11 mouse cellular contexts compared by ENCODE assay signal in the genomic region with DNA sequence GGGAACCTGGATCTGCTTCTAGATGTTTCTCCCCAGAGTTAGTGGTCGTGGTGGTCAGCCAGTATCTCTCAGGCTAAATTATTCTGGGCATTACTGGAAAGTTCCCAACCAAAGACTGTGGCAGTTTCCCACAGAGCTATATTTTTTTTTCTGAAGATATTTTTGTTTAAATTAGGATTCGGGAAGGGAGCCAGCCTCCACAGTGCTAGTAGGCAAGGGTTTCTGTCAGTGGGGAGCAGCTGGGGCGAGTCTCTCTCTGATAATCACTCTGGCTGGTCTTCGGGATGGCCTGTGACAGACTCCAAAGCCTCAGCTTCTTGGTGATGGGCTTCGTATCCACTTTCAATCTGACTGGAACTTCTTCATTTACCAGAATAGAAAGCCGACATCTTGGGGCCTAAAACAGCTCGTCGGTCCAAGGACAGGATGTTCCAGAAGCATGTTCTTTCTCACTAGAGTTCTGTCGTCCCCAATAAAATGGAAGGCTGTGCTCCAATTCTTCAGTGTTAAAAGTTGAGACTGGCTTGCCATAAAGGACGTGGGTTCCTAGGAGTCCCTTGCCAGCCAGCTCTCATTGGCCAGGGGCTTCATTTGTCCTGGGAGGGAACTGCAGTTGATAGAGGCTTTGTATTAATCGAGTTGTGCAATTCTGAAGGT.
DNase-seq lines count a peak whose midpoint lies in the region; ATAC-seq and TF ChIP-seq lines count a peak whose summit lies in the region.
"Had no signal": no experiment of that assay in that cellular context is flagged by ENCODE, and none has a peak within 500 bp of the region (broad histone marks: within the 10 kb centered on the region; RNA-seq: fewer than 3 reads in every experiment).

No protein-coding gene starts in this region.

- H3K9ac ChIP-seq in lung, embryonic 14.5 days: no peak overlapping the region
- H3K9ac ChIP-seq in midbrain, embryonic 15.5 days: no peak overlapping the region
- H3K9ac ChIP-seq: liver, embryonic 15.5 days had no signal

- no peak for TF ChIP-seq CTCF in lung, embryonic 14.5 days (IDR thresholded peaks at IDR 0.05; ENCODE audit: low read depth)

- no peaks in the 10 kb centered on the region for H3K27me3 ChIP-seq in lung, embryonic 14.5 days (ENCODE audit: insufficient read depth, low read length)
- H3K27me3 ChIP-seq in midbrain, embryonic 15.5 days (replicated peaks): no peaks in the 10 kb centered on the region
- H3K27me3 ChIP-seq in midbrain, embryonic 10.5 days (ENCODE audit: low read depth, poor library complexity, severe bottlenecking): no peaks in the 10 kb centered on the region
- H3K27me3 ChIP-seq: liver, embryonic 15.5 days had no signal

- no peaks in the 10 kb centered on the region for H3K9me3 ChIP-seq in lung, embryonic 14.5 days (ENCODE audit: low read depth, low read length)
- H3K9me3 ChIP-seq in midbrain, embryonic 15.5 days: no peaks in the 10 kb centered on the region
- no peaks in the 10 kb centered on the region for H3K9me3 ChIP-seq in midbrain, embryonic 10.5 days (replicated peaks)
- H3K9me3 ChIP-seq: liver, embryonic 15.5 days had no signal

- DNase-seq in gastrocnemius, postnatal 25 days: peak; percentile 10
- DNase-seq in gastrocnemius, postnatal 10 days: no peak
- DNase-seq in right cerebral cortex, adult 18-20 months: peak; percentile 22
- no peak for DNase-seq in right cerebral cortex, postnatal 4 days
- peak; percentile 95 for DNase-seq in lung, embryonic 14.5 days
- DNase-seq in adrenal gland, postnatal 10 days: no peak
- no peak for DNase-seq in midbrain, embryonic 10.5 days (ENCODE audit: low spot score)
- DNase-seq: cerebellum, postnatal 36 days; kidney, adult 11 months had no signal

- H3K4me3 ChIP-seq in lung, embryonic 14.5 days (ENCODE audit: low read depth, low read length): no peak overlapping the region
- H3K4me3 ChIP-seq in midbrain, embryonic 15.5 days: no peak overlapping the region
- H3K4me3 ChIP-seq in midbrain, embryonic 10.5 days: no peak overlapping the region
- H3K4me3 ChIP-seq: liver, embryonic 15.5 days had no signal

- H3K4me1 ChIP-seq in lung, embryonic 14.5 days (ENCODE audit: insufficient read depth): 0 out of 2 replicates have a peak, but pooled peaks cover 22% of the 10 kb centered on the region
- H3K4me1 ChIP-seq in midbrain, embryonic 15.5 days: no peaks in the 10 kb centered on the region; the same call in 1 of the 2 replicates
- no peaks in the 10 kb centered on the region for H3K4me1 ChIP-seq in midbrain, embryonic 10.5 days
- H3K4me1 ChIP-seq: liver, embryonic 15.5 days had no signal

- H3K4me2 ChIP-seq in lung, embryonic 14.5 days: no peak overlapping the region
- H3K4me2 ChIP-seq in midbrain, embryonic 15.5 days: no peak overlapping the region
- H3K4me2 ChIP-seq: liver, embryonic 15.5 days had no signal

- no peaks in the 10 kb centered on the region for H3K36me3 ChIP-seq in lung, embryonic 14.5 days (ENCODE audit: insufficient read depth)
- no peaks in the 10 kb centered on the region for H3K36me3 ChIP-seq in midbrain, embryonic 15.5 days (replicated peaks)
- H3K36me3 ChIP-seq in midbrain, embryonic 10.5 days: no peaks in the 10 kb centered on the region
- H3K36me3 ChIP-seq: liver, embryonic 15.5 days had no signal

- WGBS in lung, embryonic 14.5 days: 33% methylated on average over 11 of the region's 11 CpGs
- WGBS in midbrain, embryonic 15.5 days: 88% methylated on average over 11 of the region's 11 CpGs
- 87% methylated on average over 11 of the region's 11 CpGs for WGBS in midbrain, embryonic 10.5 days

- ATAC-seq in lung, embryonic 14.5 days (ENCODE audit: insufficient read depth): peak; percentile 89
- ATAC-seq in midbrain, embryonic 15.5 days (replicated peaks): no peak

- peak overlapping the region; percentile 93 for H3K27ac ChIP-seq in lung, embryonic 14.5 days (ENCODE audit: low read depth)
- H3K27ac ChIP-seq in midbrain, embryonic 15.5 days: no peak overlapping the region
- H3K27ac ChIP-seq in midbrain, embryonic 10.5 days (replicated peaks): no peak overlapping the region
- H3K27ac ChIP-seq: liver, embryonic 15.5 days had no signal

Comparison
In these comparisons a context has a peak if more than half of its experiments do, and no peak if none do; other contexts are left out.
1. DNase-seq: peak in gastrocnemius, postnatal 25 days (single experiment), right cerebral cortex, adult 18-20 months (single experiment) and lung, embryonic 14.5 days (single experiment); none in gastrocnemius, postnatal 10 days (single experiment), right cerebral cortex, postnatal 4 days (single experiment), adrenal gland, postnatal 10 days (single experiment) and midbrain, embryonic 10.5 days (single experiment).